Mouse (Mus musculus) liver, adult 2 months (tissue): ENCODE data around the gene Mblac2. TPM values are rescaled to one million over a fixed set of nuclear protein-coding genes. Genes with fewer than 3 reads are reported as not detected.

Experiments used
- DNase-seq: peaks from one replicate; pipeline ENCODE4 v3.0.0-alpha.2; 2011; ENCODE audit warnings: low read depth, low spot score; ENCODE audit errors: extremely low read depth
- H3K27ac ChIP-seq: fragments of 200-500 bp; replicated peaks from 2 replicates; pipeline ENCODE4 v1.5.1; 2012; ENCODE audit warnings: low read depth, mild to moderate bottlenecking, control low read depth, inconsistent platforms, low read length; ENCODE audit not compliant: insufficient read depth
- H3K27me3 ChIP-seq: fragments of 200-500 bp; 2 replicates; pipeline ENCODE4 v1.6.1; 2012; ENCODE audit warnings: mild to moderate bottlenecking, moderate library complexity, low read length, inconsistent platforms; ENCODE audit not compliant: control insufficient read depth, insufficient read depth
- H3K36me3 ChIP-seq: fragments of 200-500 bp; 2 replicates; pipeline ENCODE4 v1.6.1; 2012; ENCODE audit warnings: low read length, inconsistent platforms; ENCODE audit not compliant: control insufficient read depth, insufficient read depth
- H3K4me1 ChIP-seq: fragments of 200-500 bp; 2 replicates; pipeline ENCODE4 v1.6.1; 2011; ENCODE audit warnings: low read length; ENCODE audit not compliant: control insufficient read depth, insufficient read depth
- H3K4me3 ChIP-seq: fragments of 200-500 bp; 2 replicates; pipeline ENCODE4 v1.5.1; 2011; ENCODE audit warnings: low read depth, mild to moderate bottlenecking, control low read depth, low read length, moderate library complexity; ENCODE audit not compliant: insufficient read depth
- H3K79me2 ChIP-seq: fragments of 200-500 bp; 2 replicates; pipeline ENCODE4 v1.6.1; 2012; ENCODE audit warnings: inconsistent platforms, mild to moderate bottlenecking, low read length, moderate library complexity; ENCODE audit not compliant: control insufficient read depth, insufficient read depth
- H3K9ac ChIP-seq: fragments of 200-500 bp; 2 replicates; pipeline ENCODE4 v1.6.1; 2012; ENCODE audit warnings: low read depth, mild to moderate bottlenecking, control low read depth, inconsistent platforms, low read length
- CTCF ChIP-seq: fragments of 200-500 bp; IDR thresholded peaks from 2 replicates; pipeline ENCODE4 v1.5.1; 2011; ENCODE audit warnings: low read depth, low read length, control low read depth
- POLR2A ChIP-seq: fragments of 200-500 bp; IDR thresholded peaks from 2 replicates; pipeline ENCODE4 v1.6.1; 2011; ENCODE audit warnings: low read length, control low read depth; ENCODE audit not compliant: insufficient read depth; ENCODE audit errors: extremely low read depth
- WGBS: fragments of 180-500 bp; shearing (Covaris S2); methylation state at CpG from one replicate; pipeline ENCODE4 v1.1.7; 2018; 5-methylcytosine and 5-hydroxymethylcytosine counted together
- polyA plus RNA-seq: library from polyadenylated mRNA; depleted of rRNA; stranded (reverse); fragments of >200 nt; gene quantifications from 2 replicates; pipeline ENCODE4 v1.2.3, GENCODE M21; 2012; rRNA removed
- total RNA-seq: library from RNA; depleted of rRNA; stranded (reverse); fragments of >200 nt; gene quantifications from 2 replicates; pipeline ENCODE4 v1.2.3, GENCODE M21; 2014; rRNA removed

Mblac2 gene
- total and polyA plus RNA-seq, 2 experiments, result 4.9 to 6.3 TPM

DNA sequence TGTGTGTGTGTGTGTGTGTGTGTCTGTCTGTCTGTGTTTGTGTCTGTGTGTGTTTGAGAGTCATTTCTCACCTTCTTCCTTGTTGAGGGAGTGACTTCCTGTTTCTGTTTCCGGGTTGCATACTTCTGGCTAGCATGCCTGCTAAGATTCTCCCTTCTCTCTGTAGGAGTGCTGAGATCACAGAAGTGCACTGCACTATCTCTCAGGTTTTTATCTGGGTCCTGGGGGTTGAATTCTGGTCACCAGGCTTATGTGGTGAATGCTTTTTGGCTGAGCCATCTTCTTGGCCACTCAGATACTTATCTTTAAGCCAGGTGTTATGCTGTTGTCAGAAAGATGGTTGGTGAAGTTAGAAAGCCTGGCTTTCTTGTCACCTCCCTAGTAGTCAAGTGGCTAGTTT, 82.7 kb downstream of the Mblac2 start:
- H3K27ac ChIP-seq, result no peak overlapping the region
- peaks cover 12% of the 10 kb centered on the region for H3K36me3 ChIP-seq
- H3K79me2 ChIP-seq, result no peaks in the 10 kb centered on the region
- no peaks in the 10 kb centered on the region for H3K27me3 ChIP-seq
- TF ChIP-seq POLR2A, result no peak
- no peak for TF ChIP-seq CTCF
- no peak for DNase-seq
- H3K9ac ChIP-seq, result no peak overlapping the region
- H3K4me3 ChIP-seq, result no peak overlapping the region
- WGBS, result 55% methylated on average over 1 of the region's 1 CpGs
- H3K4me1 ChIP-seq, result no peaks in the 10 kb centered on the region; the same call in 1 of the 2 replicates

DNA sequence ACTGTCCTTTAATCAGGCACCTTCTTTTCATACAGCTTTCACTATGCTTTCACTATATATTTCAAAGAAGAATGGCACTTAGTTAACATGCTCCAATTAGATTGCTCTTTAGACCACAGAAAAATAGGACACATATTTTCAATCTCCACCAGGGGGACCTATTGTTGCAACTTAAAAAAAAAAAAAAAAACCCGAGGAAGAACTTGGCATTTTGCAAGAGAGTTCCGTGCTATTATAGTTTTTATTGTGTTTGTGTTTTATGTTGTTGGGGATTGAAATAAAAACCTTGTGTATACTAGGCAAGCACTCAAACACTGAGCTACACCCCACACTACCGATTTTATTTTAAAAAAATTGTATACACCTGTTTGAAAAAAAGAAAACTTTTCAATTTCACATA, 90.0 kb downstream of the Mblac2 start:
- H3K36me3 ChIP-seq, result no peaks in the 10 kb centered on the region; the same call in 1 of the 2 replicates
- H3K9ac ChIP-seq, result no peak overlapping the region
- no peaks in the 10 kb centered on the region for H3K27me3 ChIP-seq
- H3K4me1 ChIP-seq, result no peaks in the 10 kb centered on the region
- H3K4me3 ChIP-seq, result no peak overlapping the region
- peak; percentile 29 for DNase-seq
- no peak for TF ChIP-seq CTCF
- no peak for TF ChIP-seq POLR2A
- no peaks in the 10 kb centered on the region for H3K79me2 ChIP-seq
- H3K27ac ChIP-seq, result no peak overlapping the region
- WGBS, result 36% methylated on average over 3 of the region's 3 CpGs

Other genes with a start within 250 kb of the Mblac2 start
- gene Adgrv1, start 78.2 kb upstream of the Mblac2 start, total RNA-seq, result 2.9 and 3.1 TPM in 2 replicates
- gene Adgrv1, start 78.2 kb upstream of the Mblac2 start, polyA plus RNA-seq, result 1.5 and 1.8 TPM in 2 replicates
- gene Lysmd3, start 53.7 kb upstream of the Mblac2 start, total RNA-seq, result 30.5 and 32.5 TPM in 2 replicates
- gene Lysmd3, start 53.7 kb upstream of the Mblac2 start, polyA plus RNA-seq, result 5.7 and 8.8 TPM in 2 replicates
- 7.9 and 8.7 TPM in 2 replicates for gene Polr3g, start 328 bp upstream of the Mblac2 start, total RNA-seq
- 1.9 and 4.2 TPM in 2 replicates for gene Polr3g, start 328 bp upstream of the Mblac2 start, polyA plus RNA-seq
- gene Cetn3, start 71.7 kb downstream of the Mblac2 start, total RNA-seq, result 30.3 and 40.1 TPM in 2 replicates
- gene Cetn3, start 71.7 kb downstream of the Mblac2 start, polyA plus RNA-seq, result 2.1 and 2.3 TPM in 2 replicates